Mouse (Mus musculus) left cerebral cortex, adult 6 months (tissue): ENCODE results near the gene Cyp2c65. TPM values are rescaled to one million over a fixed set of nuclear protein-coding genes. Genes with fewer than 3 reads are reported as not detected.

Experiments used
- long read RNA-seq, 2 experiments: library from polyadenylated mRNA; unstranded; transcript quantifications; one replicate each; pipeline ENCODE4 v2.0.0; 2019 to 2020
- polyA plus RNA-seq: library from polyadenylated mRNA; unstranded; fragments of <200 nt; fragmentation: Nextera tagmentation; gene quantifications from 2 replicates; pipeline ENCODE4 v1.2.3, GENCODE M21; 2021

The Cyp2c65 gene
- polyA plus RNA-seq = not detected in 2 replicates
- long read RNA-seq, experiment 1 = 0 reads
- long read RNA-seq, experiment 2 = 0 reads

DNA sequence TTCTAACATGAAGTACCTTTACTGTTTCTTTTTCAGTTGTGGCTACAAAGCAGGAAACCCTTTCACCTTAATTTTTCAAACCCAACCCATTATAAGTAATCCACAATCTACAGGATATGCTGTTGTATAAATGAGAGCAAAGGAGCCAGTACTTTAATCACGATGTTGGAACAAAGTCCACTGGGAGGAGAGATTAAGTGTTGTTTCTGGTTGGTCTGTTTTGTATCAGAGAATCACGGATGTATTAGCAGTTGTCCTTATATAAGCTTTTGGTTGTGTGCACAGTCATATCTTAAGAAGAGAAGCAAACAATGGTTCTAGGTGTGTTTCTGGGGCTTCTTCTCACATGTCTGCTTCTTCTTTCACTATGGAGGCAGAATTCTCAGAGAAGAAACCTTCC is at the start of gene Cyp2c65:
Gene Cyp2c65 (plus strand): TSS at position 297 of the 400 bp plus-strand sequence.

DNA sequence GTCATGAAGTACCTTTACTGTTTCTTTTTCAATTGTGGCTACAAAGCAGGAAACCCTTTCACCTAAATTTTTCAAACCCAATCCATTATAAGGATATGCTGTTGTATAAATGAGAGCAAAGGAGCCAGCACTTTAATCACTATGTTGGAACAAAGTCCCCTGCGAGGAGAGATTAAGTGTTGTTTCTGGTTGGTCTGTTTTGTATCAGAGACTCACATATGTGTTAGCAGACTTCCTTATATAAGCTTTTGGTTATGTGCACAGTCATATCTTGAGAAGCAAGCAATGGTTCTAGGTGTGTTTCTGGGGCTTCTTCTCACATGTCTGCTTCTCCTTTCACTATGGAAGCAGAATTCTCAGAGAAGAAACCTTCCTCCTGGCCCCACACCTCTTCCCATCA is 52.8 kb downstream of the Cyp2c65 start, which contains the start of gene Cyp2c66:
Gene Cyp2c66 (plus strand): TSS at position 255 of the 400 bp plus-strand sequence.

Other genes starting within 250 kb of the Cyp2c65 start
- gene Noc3l, start 241.8 kb upstream of the Cyp2c65 start, polyA plus RNA-seq = 1.6 and 1.9 TPM in 2 replicates
- 2.0 and 2.8 TPM in 2 replicates for gene Tbc1d12, start 224.4 kb upstream of the Cyp2c65 start, polyA plus RNA-seq
- 1.9 and 2.4 TPM in 2 replicates for gene Hells, start 130.1 kb upstream of the Cyp2c65 start, polyA plus RNA-seq
- gene Cyp2c55, start 54.0 kb upstream of the Cyp2c65 start, polyA plus RNA-seq = not detected in 2 replicates
- gene Cyp2c66, start 52.9 kb downstream of the Cyp2c65 start, polyA plus RNA-seq = not detected in 2 replicates
- not detected in 2 replicates for gene Cyp2c29, start 208.4 kb downstream of the Cyp2c65 start, polyA plus RNA-seq